Mouse (Mus musculus) 3T3-L1 (cell line): ENCODE results near the gene Slc35d1.
A peak's percentile ranks its signal among the peaks of the same experiment; 100 is the strongest.

Experiments
- DNase-seq: peaks from one replicate; pipeline ENCODE4 v3.0.0-alpha.2; 2015; ENCODE audit warnings: low read depth, low spot score

The Slc35d1 gene

DNA sequence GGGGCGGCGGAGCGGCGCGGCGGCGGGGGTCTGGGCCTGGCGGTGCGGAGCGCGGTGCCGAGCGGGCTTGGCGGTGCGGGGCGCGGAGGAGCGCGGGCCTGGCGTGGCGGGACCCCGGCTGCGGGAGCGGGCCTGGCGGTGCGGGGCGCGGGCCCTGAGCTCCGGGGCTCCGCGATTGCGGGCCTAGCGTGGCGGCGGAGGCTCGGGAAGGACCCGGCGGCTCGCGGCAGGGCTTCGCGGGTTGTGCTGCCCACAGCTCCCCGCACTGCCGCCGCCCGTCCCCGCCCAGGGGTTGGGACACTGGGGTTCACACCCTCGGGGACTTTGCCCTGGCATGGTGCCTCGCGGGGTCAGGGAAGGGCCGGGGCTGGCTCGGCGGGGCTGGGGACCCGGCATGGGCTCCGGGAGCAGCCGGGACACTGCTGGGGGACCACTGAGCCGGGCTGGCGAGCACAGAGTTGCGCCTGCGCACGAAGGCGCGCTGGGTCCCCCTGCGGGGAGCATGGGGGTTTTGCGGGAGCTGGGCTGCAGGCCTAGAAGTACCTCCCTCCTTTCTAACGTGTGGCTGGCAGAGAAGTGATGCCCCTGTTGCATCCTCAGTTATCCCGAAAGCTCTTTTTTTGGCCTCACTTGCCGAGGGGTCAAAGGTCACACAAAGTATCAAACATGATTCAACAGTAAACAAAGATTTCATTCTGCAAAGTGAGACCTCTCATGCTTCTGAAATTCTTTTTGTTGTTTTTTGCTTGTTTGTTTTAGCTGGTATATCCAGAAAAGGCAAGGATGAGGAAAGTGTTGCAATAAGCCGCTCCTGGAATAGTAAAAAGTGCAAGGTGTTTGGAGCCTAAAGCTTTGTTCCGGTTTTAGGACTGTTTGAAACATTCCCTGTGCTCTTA is at the start of gene Slc35d1:
Slc35d1 (minus strand) TSS at position 240 of the 896 bp plus-strand sequence.
- DNase-seq, result peak; percentile 65

DNA sequence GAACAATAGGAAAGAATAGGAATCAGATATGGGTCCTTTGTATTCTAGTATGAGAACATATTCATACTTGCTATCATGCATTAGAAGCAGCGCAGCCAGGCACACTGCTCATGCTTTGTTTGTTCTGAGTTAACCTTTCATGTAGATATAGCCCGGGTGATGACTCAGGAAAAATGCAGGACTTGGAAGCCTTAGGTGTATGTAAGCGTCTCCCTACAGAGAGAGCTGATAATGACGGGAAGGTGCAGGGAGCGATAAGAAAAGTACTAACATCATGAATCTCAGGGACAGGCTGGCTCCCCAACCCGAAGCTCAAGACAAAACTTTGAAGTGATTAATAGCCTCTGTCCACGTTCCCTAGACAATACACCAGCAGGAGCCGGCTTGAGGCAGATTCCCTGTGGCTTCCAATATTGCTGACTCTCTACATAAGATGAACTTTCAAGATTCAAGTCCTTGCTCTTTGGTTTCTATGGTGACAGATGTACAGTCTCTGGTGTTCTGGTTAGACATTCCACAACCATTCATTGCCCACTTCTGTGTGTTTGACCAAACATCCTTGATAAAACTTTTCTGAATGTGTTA is 48.9 kb upstream of the Slc35d1 start:
- DNase-seq, result peak; percentile 41

DNA sequence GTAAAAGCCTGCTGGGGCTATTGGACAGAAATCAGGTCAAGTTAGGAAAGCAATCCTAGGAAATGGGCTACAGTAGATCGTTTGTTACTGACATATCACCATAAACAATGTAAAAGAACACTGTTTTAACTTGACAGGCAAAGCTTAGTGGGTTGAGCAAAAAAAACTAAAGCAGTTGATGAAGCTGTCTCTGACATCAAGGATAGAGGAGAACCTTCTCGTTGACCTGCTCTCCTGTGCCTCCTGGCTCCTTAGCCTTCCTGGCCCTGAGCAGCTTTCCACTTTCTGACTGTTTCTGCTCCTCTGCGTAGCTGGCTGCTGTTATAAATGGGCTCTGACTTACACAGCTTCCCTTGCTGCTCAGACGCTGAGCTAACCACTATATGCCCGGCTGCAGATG is 48.4 kb upstream of the Slc35d1 start:
- DNase-seq, result no peak

DNA sequence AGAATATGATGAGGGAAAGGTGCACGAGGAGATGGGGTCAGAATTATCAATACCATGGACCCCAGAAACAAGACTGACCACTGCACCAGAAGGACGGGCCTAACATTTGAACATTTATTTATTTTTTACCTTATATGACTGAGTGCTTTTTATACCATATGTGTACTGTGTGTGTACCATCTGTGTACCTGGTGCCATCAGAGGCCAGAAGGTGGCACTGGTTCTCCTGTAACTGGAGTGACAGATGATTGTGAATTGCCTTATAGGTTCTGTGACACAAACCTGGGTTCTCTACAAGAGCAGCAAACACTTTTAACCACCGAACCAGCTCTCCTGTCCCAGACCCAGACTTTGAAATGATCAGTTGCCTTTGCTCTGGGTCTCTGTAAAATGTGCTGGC is 43.9 kb upstream of the Slc35d1 start:
- no peak for DNase-seq

DNA sequence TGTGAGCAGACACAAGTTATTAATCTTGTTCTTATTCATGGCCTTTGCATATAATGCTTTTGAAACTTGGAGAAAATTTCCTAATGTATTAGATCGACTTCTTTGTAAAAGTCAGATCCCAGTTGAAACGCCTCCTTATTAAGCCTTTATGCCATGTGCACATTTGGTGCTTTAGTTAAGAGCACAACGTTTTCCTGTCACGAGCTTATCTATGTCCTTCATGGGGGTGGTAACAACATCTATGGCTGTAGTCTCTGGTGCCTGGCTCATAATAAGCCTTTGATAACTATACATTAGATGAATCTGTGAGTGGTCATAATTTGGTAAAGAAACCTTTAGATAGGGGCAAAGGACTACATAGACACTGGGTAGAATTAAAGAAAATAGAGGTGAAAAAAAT is 38.9 kb upstream of the Slc35d1 start:
- no peak for DNase-seq

DNA sequence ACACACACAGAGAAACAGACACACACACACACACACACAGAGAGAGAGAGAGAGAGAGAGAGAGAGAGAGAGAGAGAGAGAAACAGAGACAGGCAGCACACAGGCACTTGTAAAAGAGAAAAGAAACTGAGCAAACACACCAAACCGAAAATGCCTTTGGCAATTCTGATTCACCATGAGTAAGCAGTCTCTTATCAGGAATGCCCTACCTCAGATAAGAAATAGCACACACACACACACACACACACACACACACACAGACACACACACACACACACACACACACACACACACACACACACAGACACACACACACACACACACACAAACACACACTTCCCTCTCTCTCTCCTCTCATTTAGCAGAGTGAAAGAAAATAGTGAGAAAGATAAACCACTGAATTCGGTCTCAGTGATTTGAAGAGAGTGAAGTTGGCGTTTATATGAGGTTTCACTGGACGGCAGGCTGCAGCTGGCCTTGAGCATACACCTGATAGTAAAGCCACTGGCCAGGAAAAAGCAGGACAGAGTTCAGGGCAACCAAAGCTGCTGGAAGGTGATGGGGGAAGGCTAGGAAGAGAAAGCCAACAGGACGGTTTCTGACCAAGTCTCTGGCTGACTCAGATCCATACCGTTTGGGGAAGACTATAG is 34.6 kb upstream of the Slc35d1 start:
- peak; percentile 77 for DNase-seq

DNA sequence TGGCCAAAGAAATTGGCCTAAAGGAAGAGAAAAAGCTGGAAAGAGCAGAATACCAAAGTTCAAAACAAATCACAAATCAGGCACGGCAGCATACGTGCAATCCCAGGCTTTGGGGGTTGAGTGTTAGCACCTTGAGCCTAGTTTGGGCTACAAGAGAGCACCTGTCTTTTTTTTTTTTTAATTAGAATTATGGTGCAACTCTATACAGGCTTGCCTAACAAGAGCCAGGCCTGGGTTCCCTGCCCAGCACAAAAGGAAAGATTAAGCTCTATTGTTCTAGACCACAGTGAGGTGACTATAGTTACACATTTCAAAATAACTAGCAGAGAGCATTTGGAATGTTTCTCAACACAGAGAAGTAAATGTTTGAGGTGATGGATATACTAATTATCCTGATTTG is 32.8 kb upstream of the Slc35d1 start:
- DNase-seq, result no peak

DNA sequence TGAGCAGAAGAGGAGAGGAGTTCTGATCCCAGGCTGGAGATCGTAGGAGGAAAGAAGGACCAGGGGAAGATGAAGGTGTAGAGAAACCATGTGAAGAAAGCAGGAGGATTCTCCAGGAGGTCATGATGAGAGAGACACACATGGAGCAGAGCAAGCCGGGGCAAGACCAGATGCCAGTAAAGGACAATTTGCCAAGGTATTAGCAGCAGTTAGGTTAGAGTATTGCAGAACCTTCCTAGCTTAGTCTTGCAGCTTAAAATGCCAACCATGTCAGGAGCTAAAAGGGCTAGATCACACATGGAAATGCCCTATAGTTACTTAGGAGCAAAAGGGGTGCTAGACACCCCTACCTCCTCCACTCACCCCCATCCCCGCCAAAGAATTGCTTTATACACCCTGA is 32.3 kb upstream of the Slc35d1 start:
- DNase-seq, result no peak

DNA sequence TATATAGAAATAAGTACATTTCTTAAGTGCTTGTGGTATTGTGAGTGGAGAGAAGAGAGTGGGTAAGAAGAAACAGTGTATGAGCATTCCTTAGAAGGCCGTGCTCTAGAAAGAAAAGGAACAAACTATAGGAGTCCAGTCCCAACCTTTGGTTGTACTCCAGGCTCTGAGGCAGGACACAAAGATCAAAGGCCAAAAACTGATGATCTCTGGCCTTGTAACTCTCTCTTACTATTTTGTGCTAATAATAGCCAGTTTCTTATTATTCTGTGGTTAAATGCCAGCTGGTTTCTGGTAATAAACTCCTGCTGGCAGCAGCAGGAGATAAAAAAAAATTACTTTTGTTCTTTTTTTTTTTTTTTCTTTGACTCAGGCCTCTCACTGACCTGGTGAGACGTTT is 17.2 kb upstream of the Slc35d1 start:
- DNase-seq, result no peak

DNA sequence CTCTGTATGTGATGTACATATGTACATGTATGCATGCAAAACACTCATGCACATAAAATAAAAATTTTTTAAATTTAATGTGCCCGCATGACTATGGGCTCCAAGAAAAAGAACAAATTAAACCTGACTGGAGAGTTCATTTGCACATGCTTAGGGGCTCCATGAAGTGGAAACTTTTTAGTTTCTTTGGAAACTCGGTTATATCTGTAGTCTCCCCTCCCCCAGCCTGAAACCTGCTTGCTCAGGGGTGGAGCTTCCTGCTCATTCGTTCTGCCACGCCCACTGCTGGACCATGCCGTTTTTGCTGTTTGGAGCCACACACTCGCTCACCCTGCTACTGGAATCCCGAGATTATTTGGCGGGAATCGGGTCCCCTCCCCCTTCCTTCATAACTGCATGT is 7.9 kb upstream of the Slc35d1 start:
- DNase-seq, result no peak

DNA sequence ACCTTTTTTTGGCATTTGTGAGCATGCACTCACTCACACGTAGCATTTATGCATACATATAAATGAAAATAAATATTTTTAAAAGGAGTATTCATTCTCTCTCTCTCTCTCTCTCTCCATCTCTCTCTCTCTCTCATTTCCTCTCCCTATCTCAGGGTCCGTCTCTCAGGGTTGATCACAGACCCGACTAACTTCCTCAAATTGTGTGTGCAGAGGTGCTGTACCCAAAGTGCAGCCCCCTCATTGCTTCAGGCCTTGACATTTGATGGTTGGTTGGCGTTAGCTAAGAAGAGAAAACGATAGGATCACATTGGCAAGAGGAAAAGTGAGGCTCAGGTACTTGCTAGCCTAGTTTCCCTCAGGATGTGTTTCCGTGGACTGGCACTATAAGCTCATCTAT is 6.8 kb upstream of the Slc35d1 start:
- DNase-seq, result no peak

DNA sequence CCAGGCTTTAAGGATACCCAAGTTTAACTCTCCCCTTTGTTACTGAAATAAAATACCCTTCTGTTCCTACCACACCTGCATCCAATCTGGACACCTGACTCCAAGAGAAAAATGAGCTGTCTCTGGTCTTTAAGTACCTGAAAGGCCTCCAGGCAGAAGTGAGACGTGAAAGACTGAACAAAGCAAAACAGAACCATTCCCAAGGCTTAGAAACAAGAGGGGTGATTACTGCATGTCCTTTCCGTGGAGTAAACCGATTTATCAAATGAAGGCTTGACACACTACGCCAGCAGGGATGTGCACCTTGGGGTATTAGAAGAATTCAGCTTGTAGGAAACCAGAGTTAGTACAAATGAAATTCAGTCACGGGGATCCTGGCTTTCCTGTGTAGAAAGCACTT is 4.0 kb upstream of the Slc35d1 start:
- DNase-seq, result no peak

DNA sequence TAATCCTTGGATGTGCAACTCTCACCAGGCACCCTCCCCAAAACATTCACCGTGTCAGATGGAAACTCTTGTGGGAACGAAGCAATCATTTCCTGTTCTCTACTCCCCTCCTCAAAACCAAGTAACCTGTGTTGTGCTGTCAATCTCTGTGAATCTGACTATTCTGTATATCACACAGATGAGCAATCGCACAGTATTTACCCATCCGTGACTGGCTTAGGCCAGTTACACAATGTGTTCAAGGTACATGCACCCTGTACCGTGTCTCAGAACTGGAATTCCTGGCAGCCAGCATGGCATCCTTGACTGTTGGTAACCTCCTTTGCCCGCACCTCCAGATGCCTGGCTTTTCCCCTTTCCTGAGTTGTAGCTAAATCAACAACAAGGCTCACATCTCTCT is 1.1 kb upstream of the Slc35d1 start:
- no peak for DNase-seq

DNA sequence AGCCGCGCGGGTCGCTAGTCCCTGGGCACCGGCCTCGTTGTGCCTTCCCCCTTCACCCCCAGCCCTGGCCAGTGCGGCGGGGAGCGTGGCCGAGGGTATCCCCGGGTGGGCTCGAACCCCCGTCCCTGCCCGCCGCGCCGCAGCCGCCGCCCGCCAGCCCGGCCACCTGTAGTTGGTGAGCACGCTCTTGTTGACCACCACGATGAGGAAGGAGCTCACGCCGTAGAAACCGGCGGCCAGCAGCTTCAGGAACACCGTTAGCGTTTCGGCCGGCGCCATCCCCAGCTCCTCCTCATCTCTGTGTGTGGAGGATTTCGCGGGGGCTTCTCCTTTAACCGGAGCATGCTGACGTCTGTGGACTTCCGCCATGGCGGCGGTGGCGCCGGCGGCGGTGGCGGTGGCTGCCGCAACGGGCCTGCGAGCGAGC is 453 bp downstream of the Slc35d1 start:
- DNase-seq, result peak; percentile 52

DNA sequence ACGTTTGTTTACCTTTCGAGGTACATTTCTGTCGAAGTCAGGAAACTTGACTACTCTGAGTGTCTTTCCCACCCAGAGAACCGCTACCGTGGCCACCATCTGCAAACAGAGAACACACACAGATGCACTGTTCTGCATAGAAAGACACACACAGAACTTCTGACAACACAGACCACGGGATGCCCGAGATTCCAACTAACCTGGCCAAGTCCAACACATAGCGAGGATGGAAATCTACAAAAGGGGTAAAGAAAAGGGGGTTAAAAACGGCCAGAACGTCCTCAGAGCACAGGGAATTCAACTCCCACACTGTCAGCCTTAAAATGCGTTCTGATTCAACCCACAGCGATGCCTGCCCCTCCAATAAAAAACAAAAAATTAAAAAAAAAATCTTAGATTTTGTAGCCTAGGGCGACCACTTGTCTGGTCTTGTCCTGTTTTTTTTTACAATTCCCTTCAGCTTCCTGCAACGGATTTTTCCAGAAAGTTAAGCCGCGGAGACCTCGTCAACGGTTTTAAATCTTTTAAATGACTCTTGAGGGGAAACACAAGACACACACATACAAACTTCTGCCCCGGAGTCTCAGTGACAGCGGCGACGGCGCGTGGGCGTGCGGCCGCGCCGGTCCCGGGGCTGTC is 986 bp downstream of the Slc35d1 start:
- DNase-seq, result peak; percentile 48

DNA sequence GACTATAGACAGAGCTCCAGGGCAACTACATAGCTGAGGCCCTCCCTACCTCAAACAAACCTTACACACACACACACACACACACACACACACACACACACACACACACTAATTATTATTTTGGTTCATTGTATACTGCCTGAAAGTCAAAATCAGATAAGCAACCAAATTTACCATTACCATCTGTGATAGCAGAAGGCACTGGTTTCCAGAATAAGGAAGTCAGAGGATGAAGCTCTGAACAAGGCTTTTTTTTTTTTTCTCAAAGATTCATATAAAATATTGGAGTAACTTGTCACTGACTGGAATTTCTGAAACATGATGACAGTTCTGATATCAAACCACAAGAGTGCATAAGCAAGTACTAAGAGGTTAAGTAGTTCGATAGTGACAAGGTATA is 6.4 kb downstream of the Slc35d1 start:
- DNase-seq, result no peak

DNA sequence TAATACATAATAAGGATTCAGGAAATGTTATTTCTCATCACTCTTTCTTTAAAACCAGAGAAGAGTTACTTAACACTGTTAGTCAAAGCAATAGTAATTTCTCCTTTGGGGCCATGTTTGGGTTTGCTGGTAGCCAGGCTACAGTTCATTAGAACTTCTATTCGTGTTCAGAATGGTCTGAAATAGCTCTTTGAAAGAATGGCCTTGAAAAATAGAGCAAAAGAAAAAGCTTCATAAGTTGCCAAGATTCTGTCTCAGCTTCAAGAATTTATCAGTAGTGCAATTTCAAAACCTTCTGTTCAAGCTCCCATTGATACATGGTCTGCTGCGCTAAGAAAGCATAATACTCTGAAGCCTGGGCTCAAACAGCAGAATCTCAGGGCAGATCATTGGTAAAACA is 11.3 kb downstream of the Slc35d1 start:
- no peak for DNase-seq

DNA sequence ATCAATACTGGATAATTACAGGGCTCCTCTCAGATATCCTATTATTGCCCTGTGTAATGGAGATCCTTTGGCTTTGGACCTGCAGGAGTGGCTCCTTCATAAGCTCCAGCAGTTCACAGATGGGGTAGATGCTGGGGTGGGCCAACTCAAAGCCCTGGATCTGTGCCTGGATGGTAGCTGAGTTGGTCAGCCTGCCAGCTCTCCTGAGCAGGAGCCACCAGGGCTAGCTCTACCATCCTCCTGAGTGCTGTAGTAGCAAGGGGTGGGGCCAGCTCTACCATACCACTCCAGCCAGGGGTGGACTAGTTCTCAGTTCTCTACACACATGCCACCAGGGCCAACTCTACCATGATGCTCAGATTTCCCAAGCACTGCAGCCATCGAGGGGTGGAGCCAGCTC is 14.9 kb downstream of the Slc35d1 start:
- peak; percentile 29 for DNase-seq

DNA sequence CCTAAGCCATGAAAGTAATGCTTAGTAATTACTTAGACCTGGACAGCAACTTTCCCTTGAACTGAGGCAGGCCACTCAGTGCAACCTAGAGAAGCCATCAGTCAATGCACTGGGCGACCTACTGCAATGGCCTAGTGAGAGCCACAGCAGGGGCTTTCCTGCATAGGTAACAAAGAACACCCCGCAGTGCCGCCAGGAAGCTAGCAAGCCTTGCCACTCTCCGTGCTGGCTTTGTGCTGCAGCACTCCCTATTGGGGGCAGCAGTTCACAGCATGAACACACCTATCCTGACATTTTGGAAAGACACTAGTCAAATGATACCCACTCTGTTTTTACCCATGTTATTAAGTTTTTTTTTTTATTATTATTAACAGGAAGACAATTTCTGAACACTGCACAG is 15.9 kb downstream of the Slc35d1 start:
- DNase-seq, result no peak

DNA sequence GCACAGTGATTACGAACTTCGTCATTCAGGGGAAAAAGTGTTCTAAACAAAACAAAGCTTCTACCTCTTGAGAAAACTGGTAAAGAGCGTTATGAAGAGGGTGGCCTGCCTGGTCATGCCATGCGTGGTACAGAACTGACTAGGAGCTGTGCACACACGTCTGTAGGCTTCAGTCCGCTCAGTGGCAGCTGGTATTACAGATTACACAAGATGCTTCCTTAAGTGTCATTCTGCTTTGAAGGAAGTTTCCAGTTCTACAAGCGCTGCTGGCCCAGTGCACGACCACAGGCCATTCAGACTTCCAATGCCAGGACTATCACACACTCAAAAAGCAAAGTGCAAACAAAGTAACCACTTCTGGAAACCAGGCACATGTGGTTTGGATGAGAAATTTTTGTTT is 17.6 kb downstream of the Slc35d1 start:
- DNase-seq, result no peak

DNA sequence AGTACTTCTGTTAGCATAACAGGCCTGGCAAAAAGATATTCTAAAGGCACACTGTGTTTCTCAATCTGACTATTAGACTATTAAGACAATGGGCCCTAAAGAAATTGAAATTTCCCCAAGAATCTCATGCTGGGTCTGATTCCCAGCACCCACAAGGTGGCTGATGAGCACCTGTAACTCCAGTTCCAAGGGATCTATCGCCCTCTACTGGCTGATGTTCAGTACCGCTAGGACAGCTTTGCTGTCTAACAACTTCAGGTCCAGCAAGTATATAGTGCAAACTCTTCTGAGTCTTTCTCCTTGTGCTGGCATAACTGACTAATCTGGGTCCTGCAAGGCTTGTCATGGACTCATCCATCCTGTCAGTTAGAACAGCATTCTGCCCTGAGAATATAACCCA is 22.5 kb downstream of the Slc35d1 start:
- peak; percentile 20 for DNase-seq
